Mouse (Mus musculus) right cerebral cortex, postnatal 10 days (tissue): ENCODE measurements at regions not wholly inside any gene's neighbourhood (a gene's known extent, or its start where the extent isn't known, plus 50 kb on each side); places are given as distances from the start of the nearest gene placed in this dataset.
"Not testable (repeated sequence)": the region's sequence is repeated elsewhere in the genome, so short reads cannot be mapped to it uniquely, and the experiment has no call there.

Source experiments
- DNase-seq, 2 experiments: peaks; one replicate each; pipeline ENCODE4 v3.0.0; 2021; ENCODE audit warnings: low spot score in 2 of 2

GRCm38 (mm10) chr8:126877039-126877365 is 68.6 kb downstream of the Tomm20 start:
- DNase-seq: no peak

DNA sequence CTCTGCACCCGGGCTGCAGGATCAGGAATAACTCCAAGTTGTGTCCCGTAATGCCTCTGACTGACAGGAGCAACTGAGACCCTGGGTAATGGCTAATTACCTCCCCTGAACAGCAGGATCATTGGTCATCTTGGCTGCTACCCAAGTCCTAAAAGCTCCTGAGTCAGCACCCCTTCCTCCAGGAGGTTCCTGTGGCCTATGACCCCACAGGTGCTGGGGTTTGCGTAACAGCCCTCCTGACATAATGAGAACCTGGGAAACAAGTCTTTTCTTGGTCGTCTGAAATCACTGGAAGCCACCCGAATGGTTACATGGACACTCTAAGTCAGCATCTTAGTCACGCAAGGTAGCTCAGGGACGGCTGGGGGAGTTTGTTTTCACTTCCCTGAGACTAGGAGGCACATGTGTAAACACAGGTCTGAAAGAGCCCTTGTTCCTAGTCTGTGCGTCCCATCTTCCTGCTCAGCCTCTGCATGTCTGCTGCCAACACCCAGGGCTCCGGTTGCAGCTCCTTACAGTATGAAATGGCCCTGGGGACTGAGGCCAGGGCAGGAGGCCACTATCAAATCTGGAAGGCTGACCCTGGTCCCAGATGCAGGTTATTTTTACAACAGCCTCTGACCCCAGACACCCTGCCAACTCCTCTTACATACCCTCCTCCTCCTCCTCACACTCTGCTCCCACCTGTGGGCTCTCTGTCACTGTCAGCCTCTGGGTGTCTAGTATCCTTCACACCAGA is 69.2 kb downstream of the Tomm20 start:
- no peak for DNase-seq

DNA sequence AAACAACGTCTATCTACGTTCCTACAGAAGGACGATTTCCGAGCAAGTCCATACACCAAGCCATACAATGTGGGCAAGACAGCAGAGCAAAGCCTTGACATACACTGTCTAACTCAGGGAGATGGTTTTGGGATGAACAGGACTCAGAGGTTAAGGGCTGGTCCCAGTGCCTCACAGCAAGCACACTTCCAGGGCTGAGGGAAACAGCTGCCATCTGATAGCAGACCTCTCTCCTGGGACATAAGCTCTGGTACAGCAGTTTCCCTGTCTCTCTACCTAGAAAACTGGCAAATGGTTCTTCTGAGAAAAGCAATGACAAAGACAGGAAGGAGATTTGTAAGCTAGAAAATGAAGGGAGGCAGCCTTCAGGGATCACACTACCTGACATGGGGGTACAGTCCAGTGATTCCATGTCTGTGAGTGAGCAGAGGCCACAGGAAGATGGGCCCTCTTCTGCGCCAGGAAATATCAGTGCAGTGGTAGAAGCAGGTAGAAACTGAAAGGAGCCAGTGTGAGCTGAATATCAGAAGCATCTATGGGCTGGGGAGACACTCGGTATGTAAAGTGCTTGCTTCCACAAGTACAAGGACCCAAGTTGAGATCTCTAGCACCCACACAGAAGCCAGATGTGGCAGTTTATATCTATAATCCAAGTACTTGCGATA is 70.0 kb downstream of the Tomm20 start:
- DNase-seq: no peak

- DNase-seq: no peak
Measured at GRCm38 (mm10) chr8:126874846-126875245, 70.8 kb downstream of the Tomm20 start.

- no peak for DNase-seq
Measured at GRCm38 (mm10) chr8:126874126-126874730, 71.4 kb downstream of the Tomm20 start.

GRCm38 (mm10) chr8:126873306-126873705 is 72.3 kb downstream of the Tomm20 start:
- no peak for DNase-seq

GRCm38 (mm10) chr8:126872574-126872973 is 73.1 kb downstream of the Tomm20 start:
- DNase-seq: peak in 1 of 2 experiments; percentile 51

DNA sequence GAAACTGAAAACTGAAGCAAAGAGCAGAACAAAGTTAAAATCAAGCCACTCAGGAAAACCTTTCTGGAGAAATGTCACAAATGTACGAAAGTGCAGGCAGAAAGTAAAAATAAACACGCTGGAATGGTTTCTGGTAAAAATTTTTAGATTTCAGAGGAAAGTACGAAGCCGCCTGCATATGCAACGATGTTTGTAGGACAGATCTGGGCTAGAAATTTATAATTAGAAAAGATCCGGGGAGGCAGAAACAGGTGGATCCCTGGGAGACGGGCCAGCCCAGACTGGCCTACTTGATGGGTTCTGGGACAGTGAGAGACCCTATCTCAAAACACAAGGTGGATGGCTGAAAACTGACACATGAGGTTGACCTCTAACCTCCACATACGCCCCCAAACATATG is 73.5 kb downstream of the Tomm20 start:
- DNase-seq: peak; percentile 61 to 65

DNA sequence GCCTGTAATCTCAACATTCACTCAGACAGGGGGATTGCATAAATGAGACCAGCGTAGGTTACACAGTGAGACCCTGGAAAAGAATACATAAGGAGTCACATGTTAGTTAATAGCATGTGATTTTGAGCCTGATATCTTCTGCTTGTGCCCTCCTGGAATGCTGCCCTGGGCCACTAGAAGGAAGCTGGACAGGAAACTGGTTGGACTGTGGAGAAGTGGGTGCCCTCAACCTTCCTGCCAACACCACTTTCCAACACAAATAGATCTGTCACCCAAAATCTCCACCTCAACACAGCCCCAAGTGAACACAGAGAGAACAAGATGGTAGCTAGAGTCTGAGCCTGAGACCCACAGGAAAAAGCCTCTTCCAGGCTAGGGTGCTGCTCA is 76.2 kb downstream of the Tomm20 start:
- DNase-seq: no peak

DNA sequence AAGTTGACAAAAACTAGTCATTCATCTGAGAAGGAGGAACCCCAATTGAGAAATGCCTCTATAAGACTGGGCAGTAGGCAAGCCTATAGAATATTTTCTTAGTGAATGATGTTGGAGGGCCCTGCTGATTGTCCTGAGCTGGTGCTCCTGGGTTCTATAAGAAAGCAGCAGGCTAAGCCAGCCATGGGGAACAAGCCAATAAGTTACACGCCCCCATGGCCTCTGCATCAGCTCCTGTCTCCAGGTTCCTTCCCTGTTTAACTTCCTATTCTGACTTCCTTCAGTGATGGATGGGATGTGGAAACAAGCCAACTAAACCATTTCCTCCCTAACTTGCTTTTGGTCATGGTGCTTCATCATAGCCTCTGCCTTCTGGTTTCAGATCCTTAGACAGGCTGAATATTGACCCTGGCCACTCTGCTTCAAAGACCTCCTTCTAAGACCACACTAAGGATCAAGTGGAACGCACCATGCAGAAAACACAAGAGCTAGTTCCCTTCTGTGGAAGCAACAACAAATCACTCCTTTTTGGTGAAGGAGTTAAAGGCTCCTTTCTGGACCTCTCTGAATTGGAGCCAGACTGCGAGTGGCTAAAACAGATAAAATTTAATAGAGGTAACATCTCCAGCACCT is 76.7 kb downstream of the Tomm20 start:
- DNase-seq: no peak

GRCm38 (mm10) chr8:126867121-126867988 is 78.3 kb downstream of the Tomm20 start:
- no peak for DNase-seq

DNA sequence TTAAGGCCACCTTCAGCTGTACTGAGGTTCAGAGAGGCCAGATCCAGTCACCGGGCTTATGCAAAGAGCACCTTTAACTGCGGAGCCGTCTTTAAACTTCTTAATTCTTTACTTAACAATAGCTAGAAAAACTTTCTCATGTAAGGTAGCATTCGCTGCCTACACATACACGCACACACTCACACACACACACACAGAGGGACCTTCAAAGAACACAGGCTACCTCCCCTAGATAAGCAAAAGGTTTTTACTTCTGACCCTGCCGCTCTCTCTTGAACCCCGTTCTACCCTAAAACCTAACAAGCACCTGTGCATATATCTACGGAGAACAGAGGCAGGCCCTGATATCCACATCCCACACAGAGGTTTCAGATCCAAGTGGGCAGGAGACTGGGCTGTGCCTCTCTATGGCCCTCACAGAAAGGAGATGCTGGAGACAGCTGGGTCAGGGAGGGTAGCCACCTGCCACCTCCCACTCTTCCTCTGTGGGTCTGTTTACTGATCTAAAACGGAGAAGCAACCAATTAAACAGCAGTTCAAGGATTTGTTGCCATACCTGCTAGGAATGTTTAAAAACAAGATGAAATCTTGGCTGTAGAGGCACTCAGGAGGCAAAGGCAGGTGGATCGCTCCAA is 81.2 kb downstream of the Tomm20 start:
- DNase-seq: no peak

GRCm38 (mm10) chr8:126863661-126864060 is 82.0 kb downstream of the Tomm20 start:
- not testable (repeated sequence) for DNase-seq

GRCm38 (mm10) chr8:126861754-126862153 is 83.9 kb downstream of the Tomm20 start:
- no peak for DNase-seq

DNA sequence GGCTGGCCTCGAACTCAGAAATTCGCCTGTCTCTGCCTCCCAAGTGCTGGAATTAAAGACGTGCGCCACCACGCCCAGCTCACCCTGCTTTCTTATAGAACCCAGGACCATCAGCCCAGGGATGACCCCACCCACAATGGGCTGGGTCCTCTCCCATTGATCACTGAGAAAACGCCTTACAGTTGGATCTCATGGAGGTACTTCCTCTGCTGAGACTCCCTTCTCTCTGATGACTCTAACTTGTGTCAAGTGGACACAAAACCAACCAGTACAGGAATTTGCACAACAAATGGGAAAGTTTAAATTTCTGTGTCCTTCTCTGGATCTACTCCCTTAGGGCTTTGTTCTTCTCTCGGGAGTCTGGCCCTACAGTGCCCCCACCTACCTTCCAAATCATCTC is 85.0 kb downstream of the Tomm20 start:
- DNase-seq: no peak

- no peak for DNase-seq
Measured at GRCm38 (mm10) chr8:126859706-126860424, 85.8 kb downstream of the Tomm20 start.

DNA sequence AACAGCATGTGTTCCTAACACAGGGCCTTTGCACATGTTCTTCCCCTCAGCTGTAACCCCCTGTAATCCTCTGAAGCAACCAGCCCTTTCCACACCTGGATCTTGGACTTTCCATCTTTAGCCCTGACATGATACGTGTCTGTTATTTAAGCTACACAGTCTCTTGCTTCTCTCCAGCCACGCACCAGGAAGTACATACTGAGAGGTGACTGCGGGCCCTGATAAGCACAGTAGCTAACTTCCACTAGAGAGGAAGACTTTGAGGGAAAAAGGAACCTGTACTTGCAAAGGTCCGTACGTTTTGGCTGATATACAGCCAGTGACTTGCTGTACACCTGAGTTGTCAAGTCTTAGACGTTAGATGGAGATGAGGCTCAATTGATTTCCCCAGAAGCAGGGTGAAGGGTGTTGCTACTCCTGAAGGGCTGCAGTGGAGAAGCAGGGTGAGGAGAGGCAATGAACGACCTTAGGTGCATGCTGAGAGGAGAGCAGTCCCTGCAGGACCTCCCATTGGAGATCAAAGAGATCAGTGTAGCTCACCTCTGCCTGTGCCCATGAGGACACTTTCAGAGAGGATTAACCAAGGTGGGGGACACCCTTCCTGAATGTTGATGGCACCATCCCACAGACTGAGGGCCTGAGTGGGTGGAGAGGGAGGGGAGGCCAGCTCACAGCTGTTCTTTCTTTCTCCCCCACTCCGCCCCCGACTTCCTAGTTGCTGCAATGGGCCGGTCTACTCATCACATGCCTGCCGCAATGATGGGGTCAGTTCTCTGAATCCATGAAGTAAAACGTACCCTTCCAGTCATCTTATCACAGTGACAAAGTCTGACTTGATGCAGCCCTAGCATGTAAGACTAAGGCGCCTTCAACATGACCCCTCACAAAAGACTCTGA is 88.1 kb downstream of the Tomm20 start:
- DNase-seq: no peak

- no peak for DNase-seq
Measured at GRCm38 (mm10) chr8:126855914-126856313, 89.7 kb downstream of the Tomm20 start.

DNA sequence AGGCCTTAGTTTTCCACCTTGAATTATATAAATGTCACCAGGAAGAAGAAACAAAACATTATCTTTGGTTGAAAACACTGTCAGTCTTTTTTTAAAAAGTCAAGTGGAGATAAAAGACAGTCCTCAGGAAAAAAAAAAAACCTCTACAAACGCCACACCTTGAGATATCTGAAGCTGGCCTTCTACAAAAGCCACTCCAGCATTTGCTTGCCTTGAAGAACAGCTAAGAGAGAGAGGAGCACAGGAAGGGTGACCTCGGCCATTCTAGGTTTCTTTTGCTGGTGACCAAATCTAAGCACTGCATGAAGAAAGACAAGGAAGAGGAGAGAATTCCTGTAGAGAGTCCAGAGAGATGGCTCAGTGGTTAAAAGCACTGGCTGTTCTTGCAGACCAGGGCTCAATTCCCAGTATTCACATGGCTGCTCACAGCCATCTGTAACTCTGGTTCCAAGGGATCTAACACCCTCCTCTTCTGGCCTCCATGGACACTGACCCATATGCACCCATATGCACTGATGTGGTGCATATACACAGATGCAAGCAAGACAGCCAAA is 90.5 kb downstream of the Tomm20 start:
- DNase-seq: no peak
